Comparison of ENCODE assay signal across 9 mouse cellular contexts in genomic region chr7:66300680-66301079, GRCm38 (mm10).
DNase-seq lines count a peak whose midpoint lies in the region; ATAC-seq and TF ChIP-seq lines count a peak whose summit lies in the region.
"Had no signal": no experiment of that assay in that cellular context is flagged by ENCODE, and none has a peak within 500 bp of the region (broad histone marks: within the 10 kb centered on the region; RNA-seq: fewer than 3 reads in every experiment).

No protein-coding gene starts in this region.

- no peak overlapping the region for H3K4me3 ChIP-seq in kidney, embryonic 14.5 days (ENCODE audit: low read length)
- H3K4me3 ChIP-seq in liver, embryonic 14.5 days (ENCODE audit: insufficient read depth in 1 of 2, low read depth in 2 of 2, low read length in 2 of 2), result no peak overlapping the region
- H3K4me3 ChIP-seq in neural tube, embryonic 15.5 days (replicated peaks), result no peak overlapping the region
- no peak overlapping the region for H3K4me3 ChIP-seq in testis, adult 2 months (ENCODE audit: control insufficient read depth, low read depth, low read length)
- H3K4me3 ChIP-seq: embryonic facial prominence, embryonic 15.5 days had no signal

- H3K27me3 ChIP-seq in kidney, embryonic 14.5 days (ENCODE audit: control insufficient read depth, insufficient read depth, low read length), result no peaks in the 10 kb centered on the region
- H3K27me3 ChIP-seq in liver, embryonic 14.5 days (ENCODE audit: control insufficient read depth, insufficient read depth, low read length), result no peaks in the 10 kb centered on the region
- H3K27me3 ChIP-seq in neural tube, embryonic 15.5 days (replicated peaks), result no peaks in the 10 kb centered on the region
- no peaks in the 10 kb centered on the region for H3K27me3 ChIP-seq in testis, adult 2 months (ENCODE audit: control insufficient read depth, insufficient read depth, low read length)
- H3K27me3 ChIP-seq: embryonic facial prominence, embryonic 15.5 days had no signal

- H3K4me1 ChIP-seq in kidney, embryonic 14.5 days (ENCODE audit: control insufficient read depth, insufficient read depth, low read length), result no peaks in the 10 kb centered on the region
- H3K4me1 ChIP-seq in liver, embryonic 14.5 days (replicated peaks; ENCODE audit: control insufficient read depth in 2 of 2, insufficient read depth in 2 of 2, low read length in 1 of 2), result no peaks in the 10 kb centered on the region
- H3K4me1 ChIP-seq in neural tube, embryonic 15.5 days, result peaks cover 10% of the 10 kb centered on the region
- peaks cover 4% of the 10 kb centered on the region; the same call in 1 of the 2 replicates for H3K4me1 ChIP-seq in testis, adult 2 months (ENCODE audit: control insufficient read depth, insufficient read depth, low read length)

- 12% methylated on average over 5 of the region's 5 CpGs for WGBS in kidney, embryonic 14.5 days
- 13% methylated on average over 5 of the region's 5 CpGs for WGBS in liver, embryonic 14.5 days (ENCODE audit: insufficient replicate concordance)
- WGBS in neural tube, embryonic 15.5 days, result 11% methylated on average over 5 of the region's 5 CpGs

- no peak for TF ChIP-seq EP300 in liver, embryonic 14.5 days (IDR thresholded peaks at IDR 0.05; ENCODE audit: low read depth)

- H3K4me2 ChIP-seq in kidney, embryonic 14.5 days (replicated peaks; ENCODE audit: low read depth, low read length), result no peak overlapping the region
- H3K4me2 ChIP-seq in liver, embryonic 14.5 days (ENCODE audit: low read depth), result no peak overlapping the region
- no peak overlapping the region for H3K4me2 ChIP-seq in neural tube, embryonic 15.5 days
- H3K4me2 ChIP-seq: embryonic facial prominence, embryonic 15.5 days had no signal

- intact Hi-C loops in gastrocnemius, postnatal 36 days (cut with DNase I), result loop anchor here (1.0 kb wide), 1 partner anchor 198 kb away; no protein-coding TSS in a partner anchor

- TF ChIP-seq CTCF in liver, embryonic 14.5 days (IDR thresholded peaks at IDR 0.05; ENCODE audit: low read depth), result peak; percentile 97
- TF ChIP-seq CTCF in testis, adult 2 months (IDR thresholded peaks at IDR 0.05; ENCODE audit: control insufficient read depth, insufficient read depth, insufficient replicate concordance, low read depth, low read length), result peak; percentile 80

- H3K9ac ChIP-seq in kidney, embryonic 14.5 days (ENCODE audit: low read depth, low read length), result no peak overlapping the region
- H3K9ac ChIP-seq in liver, embryonic 14.5 days (replicated peaks), result no peak overlapping the region
- no peak overlapping the region for H3K9ac ChIP-seq in neural tube, embryonic 15.5 days (replicated peaks)
- H3K9ac ChIP-seq: embryonic facial prominence, embryonic 15.5 days had no signal

- H3K9me3 ChIP-seq in kidney, embryonic 14.5 days (ENCODE audit: control insufficient read depth, low read length), result no peaks in the 10 kb centered on the region
- H3K9me3 ChIP-seq in liver, embryonic 14.5 days (ENCODE audit: control insufficient read depth, low read length), result no peaks in the 10 kb centered on the region
- H3K9me3 ChIP-seq in neural tube, embryonic 15.5 days (replicated peaks), result no peaks in the 10 kb centered on the region
- H3K9me3 ChIP-seq: embryonic facial prominence, embryonic 15.5 days had no signal

- ATAC-seq in kidney, embryonic 14.5 days (ENCODE audit: low FRiP score, low TSS enrichment), result peak; percentile 69; the same call in 1 of the 2 replicates
- peak; percentile 48 for ATAC-seq in liver, embryonic 14.5 days (ENCODE audit: insufficient read depth)
- peak; percentile 84 for ATAC-seq in neural tube, embryonic 15.5 days (ENCODE audit: low FRiP score)

- H3K27ac ChIP-seq in kidney, embryonic 14.5 days (ENCODE audit: low read depth, low read length), result no peak overlapping the region
- no peak overlapping the region for H3K27ac ChIP-seq in liver, embryonic 14.5 days
- no peak overlapping the region for H3K27ac ChIP-seq in neural tube, embryonic 15.5 days (replicated peaks)
- no peak overlapping the region for H3K27ac ChIP-seq in testis, adult 2 months (ENCODE audit: control insufficient read depth, insufficient read depth, low read depth, low read length)
- H3K27ac ChIP-seq: embryonic facial prominence, embryonic 15.5 days had no signal

- H3K36me3 ChIP-seq in kidney, embryonic 14.5 days (ENCODE audit: control insufficient read depth, insufficient read depth, low read length), result peaks cover 4% of the 10 kb centered on the region
- no peaks in the 10 kb centered on the region; the same call in 1 of the 2 replicates for H3K36me3 ChIP-seq in liver, embryonic 14.5 days (replicated peaks; ENCODE audit: control insufficient read depth, insufficient read depth, low read depth)
- H3K36me3 ChIP-seq in neural tube, embryonic 15.5 days, result no peaks in the 10 kb centered on the region
- no peaks in the 10 kb centered on the region for H3K36me3 ChIP-seq in testis, adult 2 months (ENCODE audit: control insufficient read depth, insufficient read depth, low read length)

- DNase-seq in A20 (ENCODE audit: low read depth, low spot score), result peak; percentile 80
- peak; percentile 78 to 84 for DNase-seq in adrenal gland, adult 18-20 months (ENCODE audit: low spot score in 2 of 2)
- peak; percentile 89 for DNase-seq in embryo, embryonic 10 days (ENCODE audit: low spot score)
- DNase-seq in gastrocnemius, postnatal 36 days, result peak; percentile 52 to 69
- peak; percentile 65 to 72 (median 68) for DNase-seq in liver, embryonic 14.5 days (ENCODE audit: low read depth in 3 of 3, low spot score in 3 of 3)

- no peak for TF ChIP-seq POLR2A in testis, adult 2 months (IDR thresholded peaks at IDR 0.05; ENCODE audit: control insufficient read depth, low read depth, low read length)
